Mouse (Mus musculus) heart, adult 9 months (tissue): ENCODE data around the gene Glp2r.
A peak's percentile ranks its signal among the peaks of the same experiment; 100 is the strongest.

Experiments used
- DNase-seq, 2 experiments: peaks; one replicate each; pipeline ENCODE4 v3.0.0; 2022; ENCODE audit warnings: low spot score in 2 of 2

Glp2r gene

DNA sequence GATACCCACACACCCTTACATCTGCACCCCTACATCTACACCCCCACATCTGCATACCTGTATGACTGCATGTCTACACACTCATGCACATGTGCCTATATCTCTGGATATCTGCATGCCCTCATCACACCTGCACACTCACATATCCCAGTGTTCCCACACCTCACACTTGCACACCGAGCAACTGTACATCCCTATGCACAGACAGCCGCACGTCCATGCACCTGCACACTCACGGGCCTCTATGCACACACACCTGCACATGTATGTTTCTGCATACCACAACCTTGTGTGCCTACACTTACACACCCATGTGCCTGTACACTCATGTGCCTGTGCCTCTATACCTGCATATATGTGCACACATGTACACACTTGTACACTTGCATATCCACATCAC, 107.5 kb downstream of the Glp2r start:
- no peak for DNase-seq

DNA sequence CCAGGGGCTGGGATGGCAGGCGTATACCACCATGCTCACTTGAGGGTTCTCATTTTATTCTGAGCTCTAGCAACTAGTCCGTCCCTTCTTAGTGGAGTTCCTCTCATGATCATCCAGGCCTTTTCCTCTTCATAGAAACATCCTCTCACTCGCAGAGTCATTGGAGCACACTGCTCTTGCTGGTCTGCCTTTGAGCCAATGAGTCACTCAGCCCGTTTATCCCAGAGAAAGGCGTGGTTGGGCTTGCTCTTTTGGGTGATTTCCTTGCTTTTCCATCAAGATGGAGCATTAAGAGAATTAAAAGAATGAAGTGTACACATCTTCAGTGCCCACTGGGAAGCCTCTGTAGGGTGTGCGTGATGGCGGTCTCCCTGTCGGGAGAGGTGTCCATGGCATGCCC, 109.5 kb downstream of the Glp2r start:
- no peak for DNase-seq

DNA sequence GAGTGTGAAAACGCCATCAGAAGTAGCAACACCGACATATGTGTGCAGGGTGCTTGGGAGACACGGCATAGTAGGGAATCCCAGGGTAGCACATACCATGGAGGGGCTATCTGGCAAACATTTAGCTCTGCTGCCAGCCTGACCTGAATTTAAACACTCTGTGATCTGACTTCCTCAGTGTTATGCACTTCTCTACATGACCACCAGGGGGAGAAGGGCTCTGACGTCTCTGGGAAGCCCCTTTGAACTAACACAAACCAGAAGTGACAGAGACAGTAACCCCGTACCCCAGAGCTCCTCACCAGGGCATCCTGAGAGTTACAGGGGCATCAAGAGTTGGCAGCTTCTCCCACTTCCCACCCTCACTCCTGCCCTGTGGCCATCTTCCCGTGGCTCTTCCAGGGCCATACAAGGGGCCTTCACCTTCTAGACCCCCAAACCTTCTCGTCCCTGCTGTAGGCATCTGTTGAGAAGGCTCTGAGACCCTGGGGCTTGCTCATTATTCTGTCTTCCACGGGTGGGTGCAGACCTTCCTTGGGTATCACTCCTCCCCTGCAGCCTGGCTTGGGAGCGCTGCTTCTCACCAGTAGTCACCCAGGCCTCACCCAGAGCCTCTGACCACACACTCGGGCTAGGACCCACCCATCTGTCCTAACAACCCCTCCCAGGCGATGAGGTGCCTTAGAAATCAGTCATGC, 113.1 kb downstream of the Glp2r start:
- DNase-seq = peak in 1 of 2 experiments; percentile 23

DNA sequence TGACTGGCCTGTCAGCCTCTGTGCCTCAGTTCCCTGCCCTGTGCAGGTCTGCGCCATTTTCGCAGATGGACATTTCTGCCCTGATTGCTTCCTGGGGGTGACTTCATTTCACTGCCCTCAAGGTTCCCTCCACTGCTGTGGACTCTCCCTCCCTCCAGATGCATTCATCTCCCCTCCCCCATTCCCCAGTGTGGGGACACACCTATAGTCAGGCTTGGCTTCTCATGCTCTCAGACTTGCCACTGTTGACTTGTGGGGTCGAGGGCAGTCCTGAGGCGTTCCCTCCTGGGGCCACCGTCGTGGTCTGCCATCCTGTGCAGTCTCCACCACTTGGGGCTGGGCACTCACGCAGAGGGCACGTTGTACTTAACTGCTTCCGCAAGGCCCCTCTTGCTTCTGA, 114.1 kb downstream of the Glp2r start:
- no peak for DNase-seq

DNA sequence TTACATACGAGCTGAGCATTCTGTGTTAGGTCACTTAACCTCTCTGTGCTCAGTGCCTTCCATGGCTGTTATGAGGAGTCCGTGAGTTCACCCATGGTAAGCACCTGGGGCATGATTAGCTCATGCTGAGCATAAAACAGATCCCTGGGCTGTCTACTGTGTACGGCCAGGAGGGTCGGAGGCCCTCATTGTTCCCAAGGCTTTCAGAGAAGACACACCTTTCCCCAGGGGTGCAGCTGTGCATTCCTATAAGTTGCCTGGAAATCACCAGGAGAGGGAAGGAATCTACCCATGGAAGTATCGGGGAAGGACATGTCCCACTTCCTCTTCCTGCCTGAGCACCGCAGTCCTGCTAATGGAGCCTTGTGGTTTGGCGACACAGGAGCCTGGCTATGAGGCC, 114.6 kb downstream of the Glp2r start:
- no peak for DNase-seq

DNA sequence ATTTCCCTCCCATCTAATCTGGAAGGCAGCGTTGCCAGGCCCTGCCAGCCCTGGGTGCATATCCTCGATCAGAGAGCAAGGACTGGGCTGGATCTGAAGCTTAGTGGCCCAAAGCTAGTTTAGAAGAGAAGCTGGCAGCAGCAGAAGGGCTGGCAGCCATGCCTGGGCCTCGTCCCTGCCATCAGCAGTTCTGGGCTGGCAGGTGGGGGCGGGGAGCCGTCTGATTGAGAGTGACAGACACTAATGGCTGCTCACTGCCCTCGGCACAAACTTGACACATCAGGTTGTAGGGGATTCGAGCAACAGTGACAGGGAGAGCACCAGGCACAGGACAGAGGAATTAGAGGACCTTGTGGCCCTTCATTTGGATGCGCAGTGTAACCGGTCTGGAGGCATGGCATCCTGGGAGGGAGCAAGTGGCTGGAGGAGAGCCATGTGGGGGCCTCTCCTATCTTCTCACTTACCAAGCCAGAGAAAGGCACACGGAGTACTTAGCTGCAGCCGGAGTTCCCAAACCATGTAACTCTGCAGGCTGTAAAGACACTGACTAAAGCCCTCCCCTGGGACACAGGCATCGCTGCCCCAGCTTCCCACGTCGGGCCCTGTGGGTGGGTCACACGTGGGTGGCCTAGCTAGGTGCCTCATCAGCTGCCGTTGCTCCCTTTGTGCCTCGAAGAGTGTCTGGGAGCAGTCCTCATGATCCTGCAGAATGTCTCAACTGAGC, 115.6 kb downstream of the Glp2r start:
- DNase-seq = no peak

DNA sequence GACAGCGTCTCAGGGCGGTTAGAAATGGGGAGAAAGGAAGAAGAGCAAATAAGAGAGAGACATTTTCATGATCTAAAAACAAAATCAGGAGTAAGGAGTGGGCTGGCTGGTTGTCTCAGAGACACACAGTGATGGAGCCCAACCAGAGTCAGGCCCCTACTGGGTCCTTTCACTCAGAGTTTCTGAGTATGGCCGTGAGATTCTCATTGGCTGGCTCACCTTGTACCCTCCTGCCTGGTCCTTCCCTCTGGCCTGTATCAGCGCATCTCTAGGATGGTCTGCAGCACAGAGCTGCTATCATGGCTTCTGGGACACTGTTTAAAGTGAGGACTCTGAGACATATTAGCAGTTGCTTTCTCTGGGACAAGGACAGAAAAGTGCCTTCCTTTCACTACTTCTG, 116.4 kb downstream of the Glp2r start:
- DNase-seq = no peak

DNA sequence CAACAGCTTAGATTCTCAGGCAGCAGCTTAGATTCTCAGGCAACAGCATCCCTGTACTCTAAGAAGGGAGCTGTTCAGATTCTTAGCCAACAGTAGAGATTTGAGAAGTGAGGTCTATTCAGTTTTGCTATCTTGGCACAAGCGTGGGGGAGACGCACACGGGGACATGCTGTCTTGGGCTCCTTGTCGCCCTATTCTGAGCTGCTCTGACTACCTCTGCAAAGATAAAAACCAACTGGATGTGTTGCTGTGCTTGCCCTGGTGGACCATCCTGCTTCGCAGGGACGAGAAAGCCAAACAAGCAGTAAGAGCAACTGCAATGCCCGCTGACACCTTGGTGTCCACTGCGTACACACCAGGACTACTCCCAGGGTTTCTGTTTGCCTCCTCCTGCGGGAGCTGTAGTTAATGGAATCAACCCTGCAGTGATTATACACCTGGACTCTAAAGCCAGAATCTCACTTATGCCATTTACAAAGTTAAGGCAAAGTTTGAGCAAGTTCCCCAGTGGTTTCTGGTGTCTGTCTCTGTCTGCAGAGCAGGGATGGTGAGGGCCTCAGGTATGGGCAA, 117.3 kb downstream of the Glp2r start:
- DNase-seq = no peak

DNA sequence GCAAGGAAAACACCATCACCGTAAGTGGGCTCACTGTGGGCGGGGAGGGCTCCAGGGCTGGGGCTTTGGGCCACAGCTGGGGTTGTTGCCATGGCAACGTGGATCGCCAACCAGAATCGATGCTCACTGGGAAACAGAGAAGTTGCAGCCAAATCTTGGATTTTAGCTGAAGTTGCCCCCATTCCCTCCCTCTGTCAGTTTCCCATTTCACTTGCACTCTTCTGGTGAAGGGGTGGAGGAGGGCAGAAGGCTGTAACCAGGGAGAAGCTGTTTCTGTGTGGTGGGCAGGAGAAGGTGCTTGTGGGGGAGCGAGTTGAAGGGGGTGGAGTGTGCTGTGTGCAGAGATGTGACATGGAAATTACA, 118.1 kb downstream of the Glp2r start:
- no peak for DNase-seq

DNA sequence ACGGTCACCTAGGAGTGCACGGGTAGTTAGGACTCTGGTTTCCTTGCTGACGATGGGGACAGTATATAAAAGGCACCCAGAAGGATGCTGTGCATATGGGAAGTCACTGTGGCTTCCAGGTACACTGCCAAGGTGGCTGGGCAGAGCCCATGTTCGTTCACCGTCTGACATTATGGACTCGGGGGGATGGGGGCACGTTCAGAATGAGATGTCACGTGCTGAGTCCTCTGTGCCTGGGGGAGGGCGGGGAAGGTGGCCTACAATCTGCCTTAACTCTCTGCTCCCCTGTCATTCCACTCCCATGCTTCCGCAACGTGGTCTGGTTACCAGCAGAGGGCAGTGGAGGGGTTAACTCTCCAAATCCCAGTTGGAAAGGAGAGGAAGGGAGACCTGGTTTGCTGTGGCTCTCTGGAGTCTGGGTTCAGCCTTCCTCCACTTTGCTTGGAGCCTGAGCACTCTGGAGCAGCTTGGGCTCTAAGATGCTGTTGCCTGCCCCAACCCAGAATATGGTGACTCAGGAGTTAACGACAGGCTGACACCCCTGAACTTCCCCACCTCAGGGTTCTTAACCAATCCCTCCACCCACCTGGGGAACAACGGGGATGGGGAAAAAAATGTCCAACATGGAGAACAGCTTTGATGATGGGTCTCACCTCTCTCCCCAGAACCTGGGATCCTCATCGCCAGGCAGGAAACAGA, 118.6 kb downstream of the Glp2r start:
- DNase-seq = no peak

DNA sequence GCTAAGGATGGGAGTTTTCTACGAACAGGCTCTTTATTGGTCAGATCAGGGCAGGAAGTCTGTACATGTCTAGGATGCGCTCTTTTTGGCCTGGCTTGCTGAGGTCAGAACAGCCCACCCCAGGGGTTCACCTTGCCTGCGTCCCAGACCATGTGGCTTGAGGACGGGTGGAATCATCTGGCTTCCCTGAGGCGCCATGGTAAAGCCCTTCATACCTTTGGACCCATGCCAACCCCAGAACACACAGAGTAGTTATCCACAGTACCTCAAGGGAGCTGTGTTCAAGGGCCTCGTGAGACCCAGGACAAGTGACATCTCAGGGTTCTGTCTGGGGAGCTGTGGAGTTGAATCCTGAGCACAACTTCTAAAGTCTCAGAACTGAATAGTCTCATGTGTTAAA, 119.2 kb downstream of the Glp2r start:
- no peak for DNase-seq

DNA sequence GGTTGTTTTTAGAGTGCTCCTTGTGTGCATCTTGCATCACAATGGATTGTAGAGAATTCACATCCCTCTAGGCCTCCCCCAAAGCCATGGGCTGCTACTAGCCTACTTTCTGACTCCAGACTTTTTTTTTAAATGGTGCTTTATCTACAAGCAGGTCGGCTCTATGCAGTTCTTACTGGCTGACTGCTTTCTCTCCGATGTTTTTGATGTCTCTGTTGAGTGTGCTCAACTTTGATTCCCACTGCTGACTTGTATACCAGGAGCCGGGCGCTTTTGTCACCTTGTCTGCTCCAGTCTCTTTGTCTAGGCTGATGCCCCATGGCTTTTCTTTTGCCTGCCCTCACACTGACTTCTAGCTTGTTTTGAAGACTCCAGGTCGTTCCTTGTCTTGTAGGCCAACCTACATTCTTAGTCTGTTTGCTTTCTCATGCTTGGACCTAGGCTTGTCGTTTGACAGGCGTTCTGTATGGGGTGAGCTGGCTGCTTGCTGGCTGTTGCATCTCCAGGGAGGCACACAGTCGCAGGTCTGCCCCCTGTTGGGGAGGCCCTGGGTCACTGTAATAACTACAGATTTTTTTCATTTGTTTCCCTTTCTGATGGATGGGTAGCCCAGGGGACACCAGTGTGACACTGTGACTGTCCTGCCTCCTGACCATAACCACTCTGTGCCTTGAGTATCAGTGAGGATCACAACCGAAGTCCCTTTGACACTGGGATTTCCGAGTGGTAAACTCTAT, 120.8 kb downstream of the Glp2r start:
- DNase-seq = no peak

DNA sequence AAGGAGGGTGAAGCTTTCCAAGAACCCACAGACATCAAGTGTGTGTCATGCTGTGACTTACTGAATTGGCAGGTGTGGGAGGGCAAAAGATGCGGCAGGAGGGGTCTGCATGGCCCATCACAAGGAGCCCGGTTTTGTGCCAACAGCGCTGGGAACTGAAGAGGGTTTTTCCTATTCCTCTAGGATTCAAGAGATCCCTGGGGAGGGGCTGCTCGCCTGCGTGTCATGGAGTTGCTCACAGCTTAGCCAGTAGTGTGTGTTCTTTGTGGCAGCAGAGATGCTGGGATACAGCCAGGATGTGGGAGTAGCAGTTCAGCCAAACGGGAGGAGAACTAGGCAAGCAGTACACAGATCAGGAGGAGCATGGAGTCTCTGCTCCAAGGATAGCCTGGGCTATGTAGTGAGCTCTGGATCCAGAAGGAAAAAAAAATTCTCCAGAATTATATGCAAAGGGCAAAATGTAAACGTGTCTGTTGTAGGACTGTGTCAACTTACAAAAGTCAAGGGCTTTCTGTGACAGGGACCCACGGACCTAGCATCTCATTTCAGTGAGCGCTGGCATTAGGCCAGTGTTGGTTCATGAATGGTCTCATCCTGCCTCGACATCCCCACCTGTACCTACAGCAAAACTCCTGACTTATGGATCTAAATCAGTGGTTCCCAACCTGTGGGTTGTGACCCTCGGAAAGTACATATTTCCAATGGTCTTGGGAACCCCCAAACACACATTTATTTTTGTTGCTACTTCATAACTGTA, 122.1 kb downstream of the Glp2r start:
- DNase-seq = peak; percentile 23 to 24

DNA sequence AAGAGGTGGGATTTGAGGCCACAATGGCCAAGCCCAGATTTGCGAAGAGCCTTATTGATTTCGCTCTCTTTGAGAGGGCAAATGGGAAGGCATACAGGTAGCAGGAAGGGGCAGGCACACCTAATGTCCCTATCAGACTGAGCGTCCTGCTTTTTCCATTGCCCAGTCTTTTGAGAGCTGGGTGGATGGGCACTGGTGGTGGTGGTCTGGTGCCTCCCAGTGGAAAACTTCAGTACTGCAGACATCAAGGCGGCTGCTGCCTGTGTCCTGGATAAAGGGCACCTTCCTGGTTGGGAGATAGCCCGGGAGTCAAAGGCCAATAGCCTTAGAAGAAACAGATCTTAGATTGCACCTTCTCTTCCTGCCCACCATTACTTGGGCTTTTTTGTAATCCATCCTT, 123.2 kb downstream of the Glp2r start:
- DNase-seq = peak; percentile 41 to 72

DNA sequence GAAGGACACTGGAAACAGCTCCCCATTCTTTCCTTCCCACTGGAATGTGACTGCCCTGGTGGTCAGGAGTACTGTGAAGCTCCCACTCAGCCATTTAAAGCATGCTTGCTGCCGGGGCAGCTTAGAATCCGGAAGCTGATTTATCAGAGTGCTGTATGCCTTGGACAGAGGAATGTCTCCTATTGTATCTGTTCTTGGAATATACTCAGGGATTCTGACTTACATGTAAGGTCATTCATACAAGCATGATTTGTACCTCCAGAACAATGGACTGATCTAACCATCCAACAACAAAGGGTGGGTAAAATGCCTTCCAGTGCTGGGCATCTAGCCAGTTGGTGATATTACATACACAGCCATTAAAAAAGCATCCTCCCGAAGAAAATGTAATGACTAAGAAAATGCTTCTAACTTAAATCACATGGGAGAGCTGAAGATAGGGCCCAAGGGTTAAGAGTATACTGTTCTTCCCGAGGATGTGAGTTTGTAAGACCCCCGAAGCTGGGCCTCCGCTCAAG, 126.3 kb downstream of the Glp2r start:
- DNase-seq = no peak

DNA sequence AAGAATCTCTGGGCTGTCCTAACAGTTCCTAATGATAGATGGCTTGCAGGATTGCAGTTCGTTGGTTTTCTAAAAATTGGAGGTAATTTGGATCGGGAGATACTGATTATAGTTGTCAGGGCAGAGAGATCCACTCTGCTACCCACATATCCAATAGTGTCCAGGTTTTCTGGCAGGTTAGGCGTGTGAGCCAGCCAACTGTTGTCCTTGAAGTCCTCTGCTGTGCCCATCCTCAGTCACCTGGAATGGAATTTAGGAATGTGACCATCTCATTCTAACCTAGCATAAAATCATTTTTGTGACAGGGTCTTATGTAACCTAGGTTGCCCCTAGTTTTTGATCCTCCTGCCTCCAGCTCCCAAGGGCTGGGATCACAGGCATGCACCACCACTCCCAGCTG, 127.5 kb downstream of the Glp2r start:
- no peak for DNase-seq

DNA sequence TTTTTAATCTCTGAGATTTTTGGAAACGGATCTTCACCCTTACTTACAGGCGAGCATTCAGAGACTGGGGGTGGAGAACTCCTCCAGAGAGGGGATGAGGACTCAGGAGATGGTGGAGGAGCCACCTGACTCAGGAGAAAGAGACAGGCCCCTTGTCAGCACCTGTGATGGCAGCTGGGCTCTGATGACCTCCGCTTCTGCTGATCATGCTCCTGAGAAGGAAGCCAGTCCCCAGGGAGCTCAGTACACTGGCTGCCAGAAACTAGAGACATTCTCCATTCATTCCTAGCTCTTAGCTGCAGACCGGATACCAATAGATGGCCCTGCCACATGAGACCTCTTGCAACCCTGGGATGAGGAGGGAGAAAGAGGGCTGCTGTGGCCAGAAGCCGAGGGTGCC, 128.1 kb downstream of the Glp2r start:
- no peak for DNase-seq

DNA sequence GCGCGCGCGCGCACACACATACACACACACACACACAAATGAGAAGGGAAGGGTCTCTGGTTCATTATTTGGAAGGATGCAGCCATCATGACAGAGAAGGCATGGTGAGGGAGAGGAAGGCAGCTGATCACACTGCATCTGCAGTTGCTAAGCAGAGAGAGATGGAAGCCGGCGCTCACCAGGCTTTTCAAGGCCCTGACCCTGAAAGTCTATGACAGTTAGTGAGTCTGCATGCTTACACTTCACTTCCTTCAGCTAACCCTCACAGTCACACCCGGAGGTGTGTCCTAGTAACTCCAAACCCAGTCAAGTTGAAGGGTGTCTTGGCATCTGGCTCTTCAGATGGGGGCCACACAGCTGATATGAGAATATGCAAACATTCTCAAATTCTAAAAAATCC, 128.5 kb downstream of the Glp2r start:
- DNase-seq = no peak

DNA sequence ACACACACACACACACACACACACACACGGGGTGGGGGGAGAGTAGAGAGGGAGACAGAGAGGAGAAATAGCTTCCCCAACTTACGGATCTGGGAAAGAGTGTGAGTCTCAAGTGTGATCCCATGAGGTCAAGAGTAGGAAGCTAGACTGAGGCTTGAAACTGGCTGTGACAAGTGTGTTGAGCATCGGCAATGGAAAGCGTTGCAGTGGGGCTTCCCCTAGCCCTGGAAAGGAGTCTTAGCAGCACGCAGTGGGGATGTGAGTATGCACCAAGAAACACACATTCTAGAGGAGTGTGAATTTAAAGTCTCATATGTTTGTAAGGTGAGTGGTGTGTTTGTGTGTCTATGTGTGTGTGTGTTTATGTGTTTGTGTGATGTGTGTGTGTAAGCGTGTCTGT, 130.7 kb downstream of the Glp2r start:
- DNase-seq = no peak

DNA sequence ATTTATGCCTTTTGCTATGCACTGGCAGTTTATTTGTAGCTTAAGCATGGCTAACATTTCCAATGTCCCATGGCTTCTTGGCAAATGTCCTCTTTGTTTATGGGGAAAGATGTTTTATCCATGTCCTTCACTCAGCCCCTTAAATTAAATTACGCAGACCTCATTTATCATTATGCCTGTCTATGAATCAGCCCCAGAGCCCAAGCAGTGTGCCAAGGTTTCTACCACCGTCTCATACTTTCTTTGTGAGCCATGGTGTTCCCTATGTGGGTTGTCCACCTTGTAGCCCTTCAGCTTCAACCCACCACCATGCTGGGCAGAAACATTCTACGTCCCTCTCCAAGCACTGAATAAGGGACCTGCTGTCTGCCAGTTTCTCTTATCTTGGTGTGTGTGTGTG, 132.6 kb downstream of the Glp2r start:
- no peak for DNase-seq
